Mouse (Mus musculus) lung, embryonic 16.5 days (tissue): ENCODE measurements around the gene Ascc1. TPM values are rescaled to one million over a fixed set of nuclear protein-coding genes. Genes with fewer than 3 reads are reported as not detected.

Experiments used
- ATAC-seq: fragments of 200-750 bp; cut with Nextera tagmentation; 2 replicates; pipeline ENCODE4 v1.8.0; 2017; ENCODE audit warnings: low read depth, mild to moderate bottlenecking, moderate library complexity
- H3K27ac ChIP-seq: fragments of 300-500 bp; sonication (generic); 2 replicates; pipeline ENCODE4 v1.5.1; 2014; ENCODE audit warnings: mild to moderate bottlenecking, control low read depth, low read length
- H3K27me3 ChIP-seq: fragments of 300-500 bp; sonication (generic); 2 replicates; pipeline ENCODE4 v1.6.1; 2014; ENCODE audit warnings: low read depth, low read length, mixed read lengths; ENCODE audit not compliant: control insufficient read depth, insufficient read depth
- H3K36me3 ChIP-seq: fragments of 300-500 bp; sonication (generic); 2 replicates; pipeline ENCODE4 v1.6.1; 2014; ENCODE audit warnings: low read length; ENCODE audit not compliant: control insufficient read depth, insufficient read depth
- H3K4me1 ChIP-seq: fragments of 300-500 bp; sonication (generic); replicated peaks from 2 replicates; pipeline ENCODE4 v1.6.1; 2014; ENCODE audit warnings: low read length, mixed read lengths; ENCODE audit not compliant: control insufficient read depth, insufficient read depth
- H3K4me2 ChIP-seq: fragments of 300-500 bp; sonication (generic); 2 replicates; pipeline ENCODE4 v1.6.1; 2014; ENCODE audit warnings: low read depth, low read length, control low read depth
- H3K4me3 ChIP-seq: fragments of 300-500 bp; sonication (generic); 2 replicates; pipeline ENCODE4 v1.5.1; 2014; ENCODE audit warnings: mild to moderate bottlenecking, low read length, control low read depth
- H3K9ac ChIP-seq: fragments of 300-500 bp; sonication (generic); 2 replicates; pipeline ENCODE4 v1.6.1; 2014; ENCODE audit warnings: low read length, control low read depth
- H3K9me3 ChIP-seq: fragments of 300-500 bp; sonication (generic); 2 replicates; pipeline ENCODE4 v1.6.1; 2016; ENCODE audit warnings: low read length; ENCODE audit not compliant: control insufficient read depth
- WGBS: fragments of 180-500 bp; shearing (Covaris S2); extraction: QIAGEN DNeasy Blood & Tissue Kit; methylation state at CpG from one replicate; pipeline ENCODE4 v1.1.7; 2014; 5-methylcytosine and 5-hydroxymethylcytosine counted together
- polyA plus RNA-seq: library from polyadenylated mRNA; unstranded; fragments of >200 nt; fragmentation: Nextera tagmentation; extraction: Ambion mirVana; gene quantifications from 2 replicates; pipeline ENCODE4 v1.2.1, GENCODE M21; 2015

Gene Ascc1
- polyA plus RNA-seq, 1 experiment from 2014 or later: 48.2 TPM

GRCm38 (mm10) chr10:60116997-60117396, 114.4 kb downstream of the Ascc1 start:
- Histone ChIP-seq H3K4me1 (peaks cover 7% of the 10 kb centered on the region), H3K9me3 (no peaks in the 10 kb centered on the region), H3K4me3 (no peak overlapping the region), H3K27ac (no peak overlapping the region), H3K9ac (no peak overlapping the region), H3K36me3 (no peaks in the 10 kb centered on the region), H3K4me2 (no peak overlapping the region), H3K27me3 (no peaks in the 10 kb centered on the region)
- no peak for ATAC-seq
- WGBS: 54% methylated on average over 4 of the region's 4 CpGs

- Histone ChIP-seq H3K4me3 (no peak overlapping the region), H3K27me3 (no peaks in the 10 kb centered on the region), H3K9me3 (no peaks in the 10 kb centered on the region), H3K4me2 (no peak overlapping the region), H3K36me3 (no peaks in the 10 kb centered on the region), H3K4me1 (peaks cover 7% of the 10 kb centered on the region), H3K27ac (no peak overlapping the region), H3K9ac (no peak overlapping the region)
- WGBS: 48% methylated on average over 7 of the region's 7 CpGs
- ATAC-seq: no peak
Measured at GRCm38 (mm10) chr10:60118464-60118863, 115.9 kb downstream of the Ascc1 start.

GRCm38 (mm10) chr10:60120630-60121029, 118.0 kb downstream of the Ascc1 start:
- H3K4me2 ChIP-seq: no peak overlapping the region
- peaks cover 3% of the 10 kb centered on the region for H3K4me1 ChIP-seq
- H3K4me3 ChIP-seq: no peak overlapping the region
- ATAC-seq: no peak
- H3K27ac ChIP-seq: no peak overlapping the region
- no peaks in the 10 kb centered on the region for H3K36me3 ChIP-seq
- no peaks in the 10 kb centered on the region for H3K9me3 ChIP-seq
- no peak overlapping the region for H3K9ac ChIP-seq
- 75% methylated on average over 4 of the region's 4 CpGs for WGBS
- H3K27me3 ChIP-seq: no peaks in the 10 kb centered on the region

DNA sequence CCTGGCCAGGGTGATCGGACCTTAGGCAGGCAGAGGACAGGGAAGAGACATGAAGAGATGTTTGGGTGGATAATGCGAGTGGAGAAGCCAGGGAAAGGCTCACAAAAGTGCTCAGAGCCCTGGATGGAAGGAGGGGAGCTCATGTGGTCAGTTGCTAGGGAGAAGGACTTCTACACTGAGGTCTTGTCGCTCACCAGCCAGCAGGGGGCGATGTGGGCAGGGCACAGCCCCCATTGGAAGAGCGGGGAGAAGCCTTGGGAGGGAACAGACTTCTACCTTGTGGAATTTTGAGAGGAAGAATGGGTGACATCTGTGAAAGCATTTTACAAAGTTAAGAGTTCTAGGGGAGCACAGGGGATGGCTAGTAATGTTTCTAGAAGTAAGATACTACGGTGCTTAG, 121.5 kb downstream of the Ascc1 start:
- Histone ChIP-seq H3K4me3 (no peak overlapping the region), H3K9ac (no peak overlapping the region), H3K9me3 (no peaks in the 10 kb centered on the region), H3K4me2 (no peak overlapping the region), H3K27me3 (no peaks in the 10 kb centered on the region), H3K27ac (no peak overlapping the region), H3K36me3 (no peaks in the 10 kb centered on the region), H3K4me1 (no peaks in the 10 kb centered on the region)
- ATAC-seq: no peak
- WGBS: 60% methylated on average over 6 of the region's 6 CpGs

DNA sequence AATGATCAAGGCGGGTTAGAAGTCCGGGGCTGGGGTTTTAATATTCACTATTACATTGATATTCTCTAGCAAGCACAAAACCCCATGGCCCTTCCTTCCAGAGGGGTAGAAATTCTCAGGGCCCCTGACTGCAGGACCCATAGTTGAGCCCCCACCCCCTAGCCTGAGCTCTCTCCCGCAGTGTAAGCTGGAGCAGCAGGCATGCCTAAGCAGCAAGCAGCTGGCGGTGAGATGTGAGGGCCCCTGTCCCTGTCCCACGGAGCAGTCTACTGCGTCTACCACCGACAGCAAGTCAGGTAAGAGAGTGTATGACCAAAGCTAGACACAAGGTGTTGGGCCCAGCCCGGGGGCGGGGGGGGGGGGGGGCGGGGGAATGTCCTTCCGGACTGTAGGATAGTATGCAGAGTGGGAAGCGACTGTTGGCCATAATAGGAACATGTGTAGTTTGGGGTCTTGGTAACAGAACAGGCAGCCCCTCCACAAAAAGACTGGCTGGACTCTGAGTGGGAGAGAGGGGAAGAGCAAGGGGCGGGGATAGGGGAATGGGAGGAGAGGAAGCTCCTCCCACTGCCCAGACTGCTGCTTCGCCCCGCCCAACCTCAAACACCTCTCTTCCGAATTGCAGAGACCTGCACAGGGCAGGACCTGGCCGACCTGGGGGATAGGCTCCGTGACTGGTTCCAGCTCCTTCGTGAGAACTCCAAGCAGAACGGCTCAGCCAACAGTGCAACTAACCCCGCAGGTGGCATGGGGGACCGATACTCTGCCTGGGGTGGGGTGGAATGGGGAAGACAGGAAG, 123.1 kb downstream of the Ascc1 start:
- Histone ChIP-seq H3K36me3 (no peaks in the 10 kb centered on the region), H3K4me3 (no peak overlapping the region; the same call in 1 of the 2 replicates), H3K4me1 (no peaks in the 10 kb centered on the region), H3K27ac (no peak overlapping the region), H3K27me3 (no peaks in the 10 kb centered on the region), H3K9ac (no peak overlapping the region), H3K9me3 (no peaks in the 10 kb centered on the region), H3K4me2 (peak overlapping the region; percentile 37)
- WGBS: 18% methylated on average over 19 of the region's 22 CpGs
- ATAC-seq: peak; percentile 68

DNA sequence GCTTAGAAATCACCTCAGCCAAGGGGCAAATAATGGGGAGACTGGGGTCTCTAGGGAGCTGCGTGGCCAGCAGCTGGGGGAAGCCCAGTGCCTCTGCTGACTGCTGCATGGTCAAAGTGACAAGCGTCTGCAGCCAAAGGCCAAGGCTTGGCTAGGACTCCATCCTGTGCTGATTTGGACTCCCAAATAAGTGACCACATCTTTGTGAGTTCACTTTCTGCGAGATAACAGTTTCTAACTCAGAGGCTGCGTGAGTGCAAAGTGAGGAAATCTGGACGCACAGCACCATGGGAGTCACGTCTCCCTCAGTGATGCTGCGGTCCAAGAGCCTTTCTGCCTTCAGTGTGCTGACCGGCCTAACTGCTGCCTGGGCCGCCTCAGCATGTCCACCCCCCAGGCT, 125.7 kb downstream of the Ascc1 start:
- H3K27ac ChIP-seq: no peak overlapping the region
- H3K9me3 ChIP-seq: no peaks in the 10 kb centered on the region
- no peak overlapping the region for H3K4me2 ChIP-seq
- no peaks in the 10 kb centered on the region for H3K27me3 ChIP-seq
- H3K4me1 ChIP-seq: no peaks in the 10 kb centered on the region
- H3K4me3 ChIP-seq: no peak overlapping the region
- H3K9ac ChIP-seq: no peak overlapping the region
- no peaks in the 10 kb centered on the region for H3K36me3 ChIP-seq
- 78% methylated on average over 9 of the region's 9 CpGs for WGBS
- ATAC-seq: no peak

- Histone ChIP-seq H3K36me3 (no peaks in the 10 kb centered on the region), H3K27ac (no peak overlapping the region), H3K9me3 (no peaks in the 10 kb centered on the region), H3K4me2 (no peak overlapping the region), H3K9ac (no peak overlapping the region), H3K27me3 (no peaks in the 10 kb centered on the region), H3K4me3 (no peak overlapping the region), H3K4me1 (no peaks in the 10 kb centered on the region)
- WGBS: 80% methylated on average over 4 of the region's 4 CpGs
- no peak for ATAC-seq
Measured at GRCm38 (mm10) chr10:60130504-60130903, 127.9 kb downstream of the Ascc1 start.

GRCm38 (mm10) chr10:60133501-60133900, 130.9 kb downstream of the Ascc1 start:
- no peak overlapping the region for H3K27ac ChIP-seq
- no peak overlapping the region for H3K4me3 ChIP-seq
- no peak overlapping the region for H3K4me2 ChIP-seq
- H3K36me3 ChIP-seq: no peaks in the 10 kb centered on the region
- H3K9ac ChIP-seq: no peak overlapping the region
- H3K9me3 ChIP-seq: no peaks in the 10 kb centered on the region
- 0 out of 2 replicates have a peak, but pooled peaks have one; percentile 13 for ATAC-seq
- no peaks in the 10 kb centered on the region for H3K27me3 ChIP-seq
- 24% methylated on average over 6 of the region's 6 CpGs for WGBS
- H3K4me1 ChIP-seq: peaks cover 6% of the 10 kb centered on the region

GRCm38 (mm10) chr10:60134201-60134600, 131.6 kb downstream of the Ascc1 start:
- 36% methylated on average over 9 of the region's 9 CpGs for WGBS
- ATAC-seq: no peak
- Histone ChIP-seq H3K36me3 (no peaks in the 10 kb centered on the region), H3K9ac (no peak overlapping the region), H3K9me3 (no peaks in the 10 kb centered on the region), H3K4me1 (peaks cover 6% of the 10 kb centered on the region), H3K4me3 (no peak overlapping the region), H3K27me3 (no peaks in the 10 kb centered on the region), H3K4me2 (0 out of 2 replicates have a peak overlapping the region, but pooled peaks have one; percentile 15), H3K27ac (no peak overlapping the region)
